Mouse (Mus musculus): ENCODE measurements around the gene Uvrag. TPM values are rescaled to one million over a fixed set of nuclear protein-coding genes. Genes with fewer than 3 reads are reported as not detected.

Uvrag gene
- total RNA-seq (2021): 10 to 100 TPM; 31.8 to 38.0 TPM
- long read RNA-seq, experiment 1, full-length matches to known transcripts: 21 of 39 reads
- long read RNA-seq, experiment 1, partial matches to known transcripts: 4 of 39 reads
- long read RNA-seq, experiment 1, other reads (novel, unspliced or antisense): 14 of 39 reads
- long read RNA-seq, experiment 2, full-length matches to known transcripts: 16 of 19 reads
- long read RNA-seq, experiment 2, partial matches to known transcripts: 1 of 19 reads
- long read RNA-seq, experiment 2, other reads (novel, unspliced or antisense): 2 of 19 reads

DNA sequence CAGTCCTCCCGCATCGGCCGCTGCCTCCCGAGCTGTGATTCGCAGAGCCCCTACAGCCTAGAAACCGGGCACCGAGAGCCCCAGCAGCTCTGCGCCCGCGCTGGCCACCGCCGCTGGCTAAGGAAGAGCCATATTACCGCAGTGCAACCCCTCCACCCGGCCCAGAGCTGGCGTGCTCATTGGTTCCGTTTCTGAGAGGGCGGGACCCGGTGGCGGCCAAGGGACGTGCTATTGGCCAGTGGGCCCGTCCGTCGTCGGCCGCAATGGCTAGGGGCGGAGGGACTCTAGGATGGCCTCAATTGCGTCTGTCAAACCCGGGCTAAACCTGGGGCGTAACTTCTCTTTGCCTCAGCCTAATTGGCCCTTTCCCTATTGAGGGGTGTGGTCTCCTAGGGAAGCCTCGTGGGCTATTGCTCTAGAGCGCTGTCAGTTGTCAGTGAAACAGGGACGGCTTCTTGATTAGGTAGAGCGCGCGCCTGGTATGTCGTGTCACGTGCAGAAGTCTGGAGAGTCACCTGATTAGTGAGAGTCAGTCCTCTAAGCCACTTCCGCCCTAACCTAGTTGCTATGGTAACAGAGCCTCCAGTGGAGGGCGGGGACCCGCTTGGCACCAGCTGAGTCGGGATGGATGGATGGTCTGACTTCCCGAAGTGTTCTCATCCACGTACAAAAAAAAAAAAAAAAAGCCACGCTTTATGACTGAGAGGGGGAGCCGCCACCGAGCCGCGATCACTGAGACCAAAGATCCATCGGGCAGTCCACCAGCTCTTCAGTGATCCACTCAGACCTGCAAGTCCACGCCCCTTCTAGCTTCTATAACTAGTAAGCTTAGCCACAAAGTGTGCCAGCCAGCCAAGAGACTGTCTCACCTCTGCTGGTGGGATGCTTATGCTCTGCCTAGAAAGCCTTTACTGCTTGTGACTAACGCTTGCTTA lies at the start of gene Uvrag:
TSS of gene Uvrag (minus strand) at position 158 of the 935 bp plus-strand sequence.
- peak; percentile 99 for DNase-seq

DNA sequence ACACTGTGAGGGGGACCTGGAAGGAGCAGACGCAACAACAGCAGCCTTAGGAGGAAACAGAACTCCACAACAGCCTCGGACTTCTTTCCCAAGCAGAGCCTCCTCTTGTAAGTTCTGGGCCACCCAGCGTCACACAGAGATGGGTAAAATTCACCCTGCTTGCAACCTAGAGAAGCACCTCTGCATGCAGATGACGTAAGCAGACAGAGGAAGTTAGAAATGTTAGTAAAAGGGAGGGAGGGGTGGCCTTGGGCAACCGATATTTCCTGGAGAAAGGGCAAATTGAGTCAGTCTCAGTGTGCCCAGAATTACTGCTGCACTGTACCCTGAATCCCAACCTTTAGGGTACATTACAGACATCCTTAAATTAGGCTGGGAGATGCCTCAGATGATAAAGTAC lies 48.9 kb upstream of the Uvrag start:
- DNase-seq: no peak

DNA sequence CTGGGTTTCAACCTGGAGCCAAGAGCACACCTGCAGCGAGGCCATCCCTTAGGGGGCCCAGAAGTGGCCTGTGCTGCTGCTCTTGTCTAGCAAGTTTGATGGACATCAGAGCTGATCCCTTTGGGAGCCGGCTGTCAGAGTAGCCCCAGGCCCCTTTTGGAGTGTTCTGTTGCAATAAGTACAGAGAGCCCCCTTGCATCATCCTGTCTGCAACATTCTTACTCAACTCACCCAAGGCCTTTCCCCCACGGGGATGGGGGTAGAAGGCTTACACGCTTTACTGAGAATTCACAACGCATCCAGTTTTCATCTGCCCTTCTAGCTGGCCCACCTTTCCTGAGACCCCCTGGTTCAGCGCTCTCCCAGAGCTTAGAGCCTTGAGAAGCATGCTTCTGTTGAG lies 47.7 kb upstream of the Uvrag start:
- DNase-seq: peak; percentile 70

DNA sequence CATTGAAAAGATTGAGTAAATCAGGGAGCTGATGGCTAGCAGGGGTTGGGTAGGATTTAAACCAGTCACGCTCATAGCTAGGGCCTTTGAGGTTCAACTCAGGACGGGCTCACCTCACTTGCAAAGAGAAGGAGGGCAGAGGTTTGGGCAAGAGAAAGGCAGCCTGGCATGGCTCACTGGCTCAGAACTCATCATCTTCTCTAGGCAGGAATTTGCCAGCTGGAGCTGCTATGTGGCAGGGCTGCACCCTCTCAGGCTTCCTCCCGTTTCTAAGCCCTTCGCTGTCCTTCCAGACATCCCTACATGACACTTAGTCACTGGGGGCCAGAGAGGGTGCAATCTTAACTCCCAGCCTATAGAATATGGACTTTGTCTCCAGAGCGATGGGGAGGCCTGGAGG lies 46.5 kb upstream of the Uvrag start:
- DNase-seq: peak; percentile 63

DNA sequence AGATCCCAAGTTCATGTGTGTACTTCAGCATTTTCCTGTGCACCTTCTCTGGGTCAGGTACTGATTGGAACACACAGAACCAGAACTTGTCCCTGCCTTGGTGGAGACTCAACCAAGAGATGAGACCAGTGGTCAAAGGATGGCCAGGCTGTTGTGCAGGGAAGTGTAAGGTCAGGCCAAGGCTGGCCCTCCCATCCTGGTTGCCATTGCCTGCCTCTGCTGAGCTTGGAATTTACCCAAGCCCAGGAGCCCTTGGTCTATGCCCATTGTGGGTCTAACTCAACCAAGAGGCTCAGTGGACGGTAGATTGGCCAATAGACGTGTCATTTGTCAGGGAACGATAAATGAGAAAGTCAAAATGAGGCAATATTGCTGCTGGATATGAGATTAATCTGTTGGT lies 44.5 kb upstream of the Uvrag start:
- no peak for DNase-seq

DNA sequence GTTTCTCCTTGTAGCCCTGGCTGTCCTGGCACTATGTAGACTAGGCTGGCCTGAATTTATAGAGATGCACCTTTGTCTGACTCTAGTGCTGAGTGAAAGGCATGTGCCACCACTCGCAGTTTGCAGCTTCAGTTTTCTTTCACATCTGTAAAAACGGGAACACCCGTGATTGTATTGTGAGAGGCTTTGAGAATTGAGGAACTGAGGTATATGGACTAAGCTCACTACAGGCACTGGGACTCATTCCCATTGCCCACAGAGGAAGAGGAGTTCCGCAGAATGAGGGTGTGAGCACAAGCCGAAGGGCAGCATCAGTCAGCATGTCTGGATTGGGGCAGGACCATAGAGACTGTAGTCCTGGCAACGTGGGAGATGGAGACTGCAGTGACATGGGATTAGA lies 42.8 kb upstream of the Uvrag start:
- no peak for DNase-seq

DNA sequence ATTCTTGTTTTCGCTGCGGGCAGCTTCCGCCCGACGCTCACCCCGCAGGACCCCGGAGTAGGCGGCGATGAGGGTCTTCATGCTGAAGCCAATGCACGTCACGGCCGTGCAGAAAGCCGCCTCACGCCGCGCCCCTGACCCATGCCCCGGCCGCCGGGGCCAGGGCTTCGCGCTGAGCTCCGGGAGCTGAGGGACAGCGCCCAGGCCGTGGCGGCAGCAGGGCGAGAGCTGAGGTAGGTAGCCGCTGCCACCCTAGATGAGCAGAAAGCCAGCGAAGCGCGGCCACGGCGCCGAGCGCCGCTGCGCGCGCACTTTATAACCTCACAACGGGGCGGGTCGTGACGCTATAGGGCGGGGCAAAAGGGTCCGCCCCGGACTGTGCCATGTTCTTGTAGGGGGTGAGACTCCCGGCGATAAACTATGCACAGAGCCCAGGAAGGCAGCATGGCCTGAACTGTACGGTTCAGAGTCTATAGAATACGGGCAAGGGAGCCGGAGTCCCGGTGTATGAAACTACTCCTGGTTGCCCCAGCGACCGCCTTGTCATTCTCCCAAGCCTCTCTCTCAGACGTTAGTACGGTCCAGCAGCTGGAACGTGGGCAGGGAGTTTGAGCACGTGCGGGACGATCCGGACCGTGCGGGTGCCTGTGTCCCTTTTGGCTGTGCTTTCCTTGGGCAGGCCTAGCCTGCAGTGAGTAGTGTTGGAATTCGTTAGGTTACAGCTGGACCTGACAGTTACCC lies 41.7 kb upstream of the Uvrag start, which contains the start of gene Dgat2:
TSS of gene Dgat2 (minus strand) at position 288 of the 741 bp plus-strand sequence.
- peak; percentile 96 for DNase-seq

DNA sequence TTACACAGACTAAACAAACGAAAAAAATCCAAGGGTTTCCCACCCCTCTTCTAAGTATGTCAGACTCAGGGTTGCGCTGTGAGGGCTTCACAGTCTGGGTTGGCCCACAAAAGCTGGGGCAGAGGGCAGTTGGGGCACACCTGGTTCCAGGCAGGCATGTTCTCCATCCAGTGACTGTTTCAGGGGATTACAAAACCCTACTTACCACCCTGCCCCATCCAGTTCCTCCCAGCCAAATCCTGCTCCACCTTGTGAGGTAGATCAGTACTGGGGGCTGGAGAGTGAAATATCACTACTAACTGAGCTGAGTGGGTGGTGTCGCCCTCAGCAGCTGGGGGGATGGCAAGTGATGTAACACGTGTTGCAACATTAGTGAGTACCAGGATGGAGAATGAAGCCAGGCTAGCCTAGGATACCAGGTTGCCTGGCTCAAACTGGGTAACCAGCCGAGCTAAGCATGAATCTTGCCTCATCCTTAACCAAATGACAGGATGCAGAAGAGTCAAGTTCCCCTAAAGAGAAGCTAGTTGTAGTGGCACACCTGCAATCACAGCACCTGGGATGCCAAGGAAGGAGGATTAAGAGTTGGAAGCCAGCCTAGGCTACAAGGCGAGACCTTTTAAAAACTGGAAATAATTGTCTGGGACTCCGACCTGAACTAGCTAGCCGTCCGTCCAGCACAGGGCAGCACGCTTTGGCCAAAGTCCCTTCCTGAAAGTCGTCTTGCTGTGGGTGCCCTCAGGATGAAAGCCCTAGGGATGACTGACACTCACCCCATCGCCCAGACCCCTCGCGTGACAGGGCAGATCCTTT lies 40.9 kb upstream of the Uvrag start:
- no peak for DNase-seq

DNA sequence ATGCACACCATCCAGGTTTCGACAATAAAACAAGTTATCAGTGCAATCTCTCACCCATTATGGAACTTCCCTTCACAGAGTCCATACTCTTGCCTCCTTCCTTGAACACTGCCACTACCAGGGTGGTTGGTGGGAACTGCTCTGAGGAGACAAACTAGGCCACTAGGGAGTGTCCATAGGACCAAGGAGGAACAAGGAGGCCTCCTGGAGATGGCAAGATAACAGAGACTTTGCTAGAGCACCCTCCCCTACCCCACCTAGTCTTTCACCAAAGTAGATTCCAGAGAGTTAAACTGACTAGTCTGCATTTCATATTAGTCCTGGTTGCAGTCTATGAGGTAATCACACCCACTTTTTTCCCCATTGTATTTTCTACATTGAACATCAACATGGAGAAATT lies 39.2 kb upstream of the Uvrag start:
- DNase-seq: no peak

DNA sequence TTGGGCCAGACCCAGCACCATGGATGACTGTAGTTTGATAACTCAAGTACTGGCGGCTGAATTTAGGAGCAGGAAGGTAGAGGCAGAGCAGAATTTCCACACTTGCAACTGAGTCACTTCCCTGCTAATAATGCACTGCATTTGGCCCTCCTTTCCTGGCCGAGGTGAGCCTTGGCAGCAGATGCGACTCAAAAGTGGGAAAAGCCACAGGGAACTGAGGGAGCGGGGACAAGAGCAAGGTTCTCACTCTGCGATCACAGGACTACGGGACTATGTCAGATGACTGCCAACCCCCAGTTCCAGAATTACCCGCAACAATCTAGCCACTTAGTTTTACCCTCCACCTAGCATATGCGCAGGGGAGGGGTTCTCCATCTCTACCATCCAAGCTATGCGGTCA lies 38.3 kb upstream of the Uvrag start:
- DNase-seq: no peak

DNA sequence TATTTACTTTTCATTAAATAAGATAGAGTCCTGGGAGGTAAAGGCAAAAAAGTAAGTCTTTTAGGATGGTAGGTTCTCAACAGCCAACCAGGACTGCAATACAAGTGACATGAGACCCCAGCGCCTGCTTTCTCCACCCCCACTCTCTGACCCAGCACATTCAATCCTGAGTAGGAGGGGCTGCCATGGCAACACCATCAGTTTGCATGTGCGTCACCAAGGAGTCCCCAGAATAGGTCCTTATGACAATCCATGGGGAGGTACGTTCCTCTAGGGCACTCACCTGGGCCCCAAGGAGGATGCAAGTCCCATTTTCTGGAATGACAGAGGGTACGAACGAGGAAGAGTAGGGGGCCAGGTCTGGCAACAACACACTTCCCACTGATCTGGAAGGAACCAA lies 36.4 kb upstream of the Uvrag start:
- no peak for DNase-seq

DNA sequence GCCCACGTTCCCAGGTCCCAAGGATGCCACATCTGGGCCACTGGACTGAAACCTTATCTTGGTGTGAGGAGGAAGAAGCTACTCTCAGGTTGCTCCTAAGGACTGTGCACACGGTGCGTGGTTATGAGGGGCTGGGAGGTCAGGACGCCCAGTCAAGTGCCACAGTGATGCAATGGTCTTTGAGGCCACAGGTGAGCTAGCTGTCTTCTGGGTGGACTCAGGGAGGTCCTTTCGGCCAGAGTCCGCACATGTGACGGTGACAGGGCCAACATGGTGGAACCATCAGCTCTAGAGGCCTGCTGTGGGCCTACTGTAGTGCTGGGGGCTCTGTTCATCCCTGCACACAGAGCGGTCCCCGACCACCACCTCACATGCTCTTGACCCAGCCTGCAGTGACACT lies 34.7 kb upstream of the Uvrag start:
- DNase-seq: no peak

DNA sequence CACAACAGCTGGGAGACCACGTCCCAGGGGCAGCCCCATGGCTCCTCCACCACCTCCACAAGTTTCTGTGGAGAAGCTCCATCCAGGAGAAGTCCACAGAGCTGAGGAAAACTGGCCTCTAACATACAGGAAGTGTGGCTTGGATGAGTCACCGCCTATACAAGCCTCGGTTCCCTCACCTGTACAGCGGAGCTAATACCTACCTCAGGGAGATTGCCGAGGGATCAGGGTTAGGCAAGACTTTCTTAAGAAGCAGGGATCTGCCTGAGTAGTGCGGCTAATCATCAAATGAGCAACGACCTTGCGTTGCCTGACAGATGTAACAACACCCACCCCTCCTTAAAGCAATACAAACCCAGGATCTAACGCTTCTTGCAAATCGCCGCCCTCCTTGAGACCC lies 34.2 kb upstream of the Uvrag start:
- DNase-seq: no peak

DNA sequence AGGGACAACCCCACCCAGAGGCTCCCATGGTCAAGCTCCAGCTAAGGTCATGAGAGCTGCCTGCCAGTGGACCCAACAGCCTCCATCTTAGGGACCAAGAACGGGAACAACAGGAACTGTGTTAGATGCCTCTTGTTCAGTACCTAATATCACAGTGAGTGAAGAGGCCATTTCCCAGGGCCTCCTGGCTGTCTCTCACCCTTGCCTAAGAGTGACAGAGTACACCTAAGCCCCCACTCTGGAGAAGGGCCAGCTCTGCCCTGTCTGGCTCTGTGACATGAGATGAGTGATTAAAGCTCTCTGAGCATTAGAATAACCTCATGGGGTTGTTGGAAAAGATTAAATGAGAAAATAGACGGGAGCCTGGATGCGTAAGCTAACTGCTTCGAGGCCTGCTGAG lies 33.1 kb upstream of the Uvrag start:
- DNase-seq: no peak

DNA sequence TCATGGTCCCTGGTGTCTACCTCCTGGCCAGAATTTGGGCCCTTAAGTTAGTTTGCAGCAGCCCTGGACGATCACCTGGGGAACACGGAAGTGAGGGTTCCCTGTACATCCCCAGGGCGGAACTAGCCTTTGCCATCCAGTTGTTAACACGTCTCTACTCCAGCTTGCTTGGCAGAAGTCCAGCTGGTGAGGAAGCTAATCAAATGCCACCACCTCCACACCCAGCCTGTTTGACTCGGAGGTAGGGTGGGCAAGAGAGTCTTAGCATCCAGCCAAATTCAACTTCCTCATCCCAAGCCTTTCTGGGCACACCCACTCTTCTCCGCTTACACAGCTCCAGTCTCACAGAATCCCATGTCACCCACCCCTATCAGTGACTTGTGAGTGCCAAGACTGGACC lies 32.0 kb upstream of the Uvrag start:
- no peak for DNase-seq

DNA sequence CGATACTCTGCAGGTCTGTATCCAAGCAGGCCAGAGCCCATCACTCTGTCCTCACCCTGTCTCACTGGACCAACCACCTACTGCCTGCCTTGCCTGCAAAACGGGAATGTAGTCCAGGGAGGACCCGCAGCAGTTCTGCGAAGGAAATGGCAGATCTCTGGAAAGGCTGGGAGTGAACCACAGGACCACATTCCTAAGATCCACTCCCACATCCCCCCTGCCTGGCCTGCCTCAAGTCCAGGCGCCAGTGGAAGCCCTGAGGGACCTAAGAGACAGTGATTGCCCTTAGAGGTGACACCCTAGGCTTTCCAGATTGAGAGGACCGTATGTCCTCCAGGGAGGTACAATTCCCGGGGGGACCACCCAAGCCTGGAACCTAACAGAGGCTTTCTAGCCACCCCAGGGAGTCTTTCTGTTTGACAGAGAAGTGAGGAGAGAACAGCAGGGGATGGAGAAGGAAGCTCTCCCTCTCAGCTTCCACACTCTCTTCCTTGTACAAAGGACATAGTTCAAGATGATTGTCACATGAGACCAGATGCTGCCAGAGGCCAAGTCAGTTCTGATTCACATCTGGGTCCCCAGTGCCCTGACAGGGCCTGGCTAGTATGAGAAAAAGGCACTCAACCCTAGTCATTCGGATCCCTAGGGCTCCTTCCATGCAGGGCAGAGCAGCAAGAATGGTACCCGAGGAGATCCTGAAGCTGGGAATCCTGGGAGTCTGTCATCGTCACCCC lies 31.0 kb upstream of the Uvrag start:
- no peak for DNase-seq

DNA sequence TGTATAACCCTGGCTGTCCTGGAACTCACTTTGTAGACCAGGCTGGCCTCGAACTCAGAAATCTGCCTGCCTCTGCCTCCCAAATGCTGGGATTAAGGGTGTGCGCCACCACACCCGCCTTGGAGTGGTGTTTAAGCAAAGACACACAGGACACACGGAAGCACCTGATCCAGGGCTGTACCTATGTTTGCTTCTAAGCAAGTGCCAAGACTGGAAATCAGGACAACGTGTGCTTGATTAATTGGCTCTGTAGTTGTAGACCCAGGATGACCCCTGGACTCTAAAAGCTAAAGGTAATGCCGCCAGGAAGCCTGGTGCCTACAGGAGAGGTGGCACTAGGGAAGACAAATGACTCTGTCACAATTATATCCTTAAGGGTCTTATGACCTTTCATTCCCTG lies 29.6 kb upstream of the Uvrag start:
- no peak for DNase-seq

DNA sequence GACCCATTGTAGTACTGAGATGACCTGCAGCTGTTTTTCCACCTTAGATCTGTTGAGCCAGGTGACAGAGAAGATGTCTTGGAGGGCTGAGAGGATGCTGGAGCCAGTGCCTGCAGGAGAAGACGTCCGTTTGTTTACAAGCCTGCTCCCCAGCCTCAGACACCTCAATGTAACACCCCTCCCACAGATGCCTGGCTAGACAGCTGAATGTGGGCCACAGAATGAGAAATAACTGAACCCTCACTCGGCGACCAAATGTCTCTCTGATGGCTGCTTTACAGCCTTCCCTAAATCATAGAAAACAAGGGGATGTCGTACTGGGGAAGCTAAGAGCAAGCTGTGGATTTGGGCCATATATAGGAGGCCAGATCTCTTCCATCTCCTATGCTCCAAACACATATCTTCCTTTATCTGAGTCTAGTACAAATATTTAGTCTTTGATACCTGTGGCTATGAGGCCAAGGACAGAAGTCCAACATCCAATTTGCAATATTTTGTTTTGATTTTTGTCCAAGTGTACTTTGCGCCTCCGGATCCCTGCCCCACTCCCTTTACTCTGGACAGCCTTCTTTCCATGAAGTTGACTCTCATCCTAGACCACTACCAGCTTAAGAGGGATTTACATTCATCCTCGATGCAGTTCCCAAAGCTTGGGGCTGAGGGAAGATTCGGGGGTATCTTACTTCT lies 28.9 kb upstream of the Uvrag start:
- no peak for DNase-seq

DNA sequence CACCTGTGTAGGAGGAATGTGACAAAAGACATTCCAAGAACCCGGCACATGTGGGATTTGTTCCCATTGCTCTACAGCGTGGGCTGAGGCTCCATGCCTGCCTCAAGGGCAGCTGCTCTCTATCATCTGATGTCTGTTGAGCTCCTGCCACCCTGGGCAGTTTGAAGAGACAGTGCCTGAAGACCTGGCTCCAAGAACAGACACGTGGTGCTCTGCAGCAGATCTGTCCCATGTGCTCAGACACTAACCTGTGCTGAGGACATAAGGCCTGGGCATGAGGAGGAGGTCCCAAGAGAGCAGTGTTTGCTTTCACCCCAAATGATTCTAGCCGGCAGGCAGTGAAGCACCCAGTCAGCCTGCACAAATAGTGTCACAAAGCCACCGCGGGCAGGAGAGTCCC lies 27.8 kb upstream of the Uvrag start:
- no peak for DNase-seq

DNA sequence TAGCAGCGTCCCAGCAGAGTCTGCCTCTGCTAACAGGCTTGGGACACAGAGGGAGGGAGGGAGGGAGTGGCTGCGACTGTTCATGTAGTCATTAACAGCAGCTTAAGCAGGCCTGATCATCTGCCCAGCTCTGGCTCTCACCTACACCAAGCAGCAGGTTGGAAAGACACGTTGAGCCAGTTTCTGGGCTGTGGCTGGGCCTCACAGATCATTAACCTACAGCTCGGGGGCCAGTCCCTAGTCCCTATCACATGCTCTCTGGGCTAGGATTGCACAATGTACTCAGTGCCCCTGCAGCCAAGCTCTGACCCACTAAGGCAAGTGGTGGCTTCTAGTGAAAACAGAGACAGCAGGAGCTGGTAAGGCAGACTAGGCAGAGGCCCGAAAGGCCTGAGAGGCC lies 27.0 kb upstream of the Uvrag start:
- DNase-seq: no peak

DNA sequence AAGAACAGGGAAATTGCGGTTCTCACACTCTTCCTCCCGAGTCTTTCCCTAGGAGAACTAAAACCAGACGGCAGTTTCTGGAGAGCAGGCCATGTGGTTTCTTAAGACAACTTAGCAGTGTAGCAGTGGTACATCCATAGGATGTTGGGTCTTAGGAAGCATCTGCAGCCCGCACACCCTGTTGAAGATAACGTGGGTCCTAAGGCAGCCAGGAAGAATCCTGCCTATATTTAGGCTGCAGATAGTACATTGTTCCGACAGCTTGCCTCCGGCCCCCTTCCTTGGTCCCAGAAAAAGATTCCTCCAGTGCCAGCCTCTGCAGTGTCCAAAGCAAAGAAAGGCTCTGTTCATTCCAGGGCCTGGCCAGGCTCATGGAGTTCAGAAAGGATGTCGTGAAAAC lies 25.2 kb upstream of the Uvrag start:
- DNase-seq: no peak

Data from adrenal gland, postnatal 10 days (tissue).